Mouse (Mus musculus) stomach, postnatal 0 days (tissue): ENCODE measurements around the gene Igf2.

Experiments used
- CTCF ChIP-seq: IDR thresholded peaks from 2 replicates; pipeline ENCODE4 v1.5.1; 2016; ENCODE audit warnings: antibody characterized with exemption, low read depth, mild to moderate bottlenecking, moderate library complexity
- EP300 ChIP-seq: optimal IDR thresholded peaks from 2 replicates; pipeline ENCODE3; 2016; ENCODE audit warnings: antibody characterized with exemption

DNA sequence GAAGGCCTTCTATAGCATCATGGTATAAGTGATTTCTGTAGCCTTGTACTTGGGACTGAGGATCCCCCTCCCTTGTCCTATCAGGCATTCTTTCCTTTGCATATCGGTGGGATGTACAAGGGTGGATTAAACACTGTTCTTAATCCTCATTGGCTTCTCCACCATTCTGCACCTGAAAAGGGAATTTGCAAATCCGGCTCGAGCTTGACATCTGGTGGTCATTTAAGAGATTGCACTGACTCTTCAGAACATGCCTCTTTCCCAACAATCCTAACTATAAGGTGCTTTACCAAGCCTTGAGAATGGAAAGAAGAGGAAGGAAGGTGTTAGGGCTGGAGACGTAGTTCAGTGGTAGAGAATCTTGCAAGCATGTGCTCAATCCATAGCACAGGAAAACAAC is 5.5 kb upstream of the Igf2 start:
- peak; percentile 93 for TF ChIP-seq CTCF
- no peak for TF ChIP-seq EP300
